Mouse (Mus musculus): Measurements from ENCODE around the gene 2210017I01Rik.

2210017I01Rik gene

DNA sequence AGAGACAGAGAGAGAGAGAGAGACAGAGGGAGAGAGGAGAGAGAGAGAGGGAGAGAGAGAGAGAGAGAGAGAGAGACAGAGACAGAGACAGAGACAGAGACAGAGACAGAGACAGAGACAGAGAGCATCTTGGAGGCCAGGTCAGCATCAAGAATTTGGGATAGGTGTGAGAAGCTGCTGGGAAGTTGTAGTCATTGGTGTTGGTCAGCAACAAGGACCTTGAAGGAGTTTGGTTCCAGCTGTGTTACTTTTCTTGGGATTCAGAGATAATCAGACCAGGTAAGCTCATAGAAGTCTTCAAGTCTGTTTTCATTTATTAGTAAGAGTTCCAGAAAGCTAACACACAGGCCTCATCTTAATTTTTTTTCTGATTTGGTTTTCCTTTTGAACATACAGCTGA, at the start of gene 2210017I01Rik:
Gene 2210017I01Rik, minus strand, starts transcription at position 101 of the 400 bp plus-strand sequence.
- DNase-seq (ENCODE audit: low spot score), result no peak

DNA sequence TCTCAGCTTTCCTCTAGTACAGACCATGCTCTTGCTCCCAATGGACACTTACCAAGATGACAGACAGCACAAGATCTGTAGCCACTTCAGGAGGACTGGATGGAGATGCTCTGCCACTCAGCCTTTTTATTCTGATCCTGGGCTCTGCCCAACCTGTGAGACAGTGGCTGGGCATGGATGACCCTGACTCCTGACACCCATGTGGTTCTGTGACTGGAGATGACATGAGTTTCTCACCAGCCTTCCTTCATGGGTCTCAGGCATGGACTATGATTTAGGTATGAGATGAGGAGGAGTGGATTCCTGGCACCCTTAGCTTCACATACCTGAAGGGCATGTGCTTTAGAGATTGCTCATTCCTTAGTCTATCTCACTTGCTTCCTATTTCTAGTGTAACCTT, 49.5 kb upstream of the 2210017I01Rik start, which contains the start of gene Lce1b:
Gene Lce1b, minus strand, starts transcription at position 101 of the 400 bp plus-strand sequence.
- no peak for DNase-seq (ENCODE audit: low spot score)

DNA sequence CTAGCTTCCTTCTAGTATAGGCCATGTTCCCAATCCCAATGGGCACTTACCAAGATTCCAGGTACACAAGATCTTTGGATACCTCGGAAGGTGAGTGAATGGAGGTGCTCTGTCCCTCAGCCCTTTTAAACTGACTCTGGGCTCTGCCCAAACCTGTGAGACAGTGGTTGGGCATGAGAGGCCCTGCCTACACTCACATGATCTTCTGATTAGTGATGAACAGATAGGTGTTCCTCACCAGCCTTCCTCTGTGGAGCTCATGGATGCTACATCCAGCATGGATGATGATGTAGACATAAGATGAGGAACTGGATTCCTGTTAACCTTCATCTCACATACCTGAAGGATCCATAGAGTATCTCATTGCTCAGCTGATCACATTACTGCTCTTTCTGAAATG, 40.9 kb upstream of the 2210017I01Rik start, which contains the start of gene Lce1a1:
Gene Lce1a1, minus strand, starts transcription at position 101 of the 400 bp plus-strand sequence.
- DNase-seq (ENCODE audit: low spot score), result no peak

DNA sequence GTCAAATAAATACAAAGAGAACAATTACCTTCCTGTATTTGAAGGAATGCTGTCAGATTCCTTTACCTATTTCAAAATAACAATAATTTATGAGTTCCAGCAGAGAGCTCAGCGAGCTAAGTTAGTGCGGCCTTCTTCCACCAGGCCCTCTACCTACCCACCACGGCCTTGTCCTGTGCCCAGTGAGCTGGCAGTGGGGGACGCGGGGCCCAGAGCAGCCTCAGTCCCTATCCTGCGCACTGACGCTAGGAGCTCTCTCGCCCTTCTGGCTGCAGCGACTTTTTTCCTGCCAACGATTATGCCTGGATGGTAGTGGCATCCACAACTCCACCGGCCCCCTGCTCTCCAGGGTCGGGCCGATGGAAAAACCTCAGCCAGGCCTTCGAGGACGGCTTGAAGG, 32.6 kb upstream of the 2210017I01Rik start:
- DNase-seq (ENCODE audit: low spot score), result no peak

DNA sequence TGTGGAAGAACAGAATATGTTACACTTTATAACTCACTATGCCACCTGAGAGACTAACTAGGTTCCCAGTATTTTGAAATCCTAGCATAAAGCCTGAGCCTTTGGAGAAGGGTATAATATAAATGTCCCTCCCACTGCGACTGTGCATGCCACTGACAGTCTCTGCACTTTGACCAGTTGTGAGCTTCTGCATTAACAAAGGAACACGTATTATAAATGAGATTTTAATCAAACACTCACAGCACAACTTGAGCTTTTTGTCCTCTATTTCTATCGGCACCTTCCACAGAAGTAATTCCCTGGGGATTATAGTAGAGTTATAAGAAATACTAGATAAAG, 31.3 kb upstream of the 2210017I01Rik start:
- no peak for DNase-seq (ENCODE audit: low spot score)

DNA sequence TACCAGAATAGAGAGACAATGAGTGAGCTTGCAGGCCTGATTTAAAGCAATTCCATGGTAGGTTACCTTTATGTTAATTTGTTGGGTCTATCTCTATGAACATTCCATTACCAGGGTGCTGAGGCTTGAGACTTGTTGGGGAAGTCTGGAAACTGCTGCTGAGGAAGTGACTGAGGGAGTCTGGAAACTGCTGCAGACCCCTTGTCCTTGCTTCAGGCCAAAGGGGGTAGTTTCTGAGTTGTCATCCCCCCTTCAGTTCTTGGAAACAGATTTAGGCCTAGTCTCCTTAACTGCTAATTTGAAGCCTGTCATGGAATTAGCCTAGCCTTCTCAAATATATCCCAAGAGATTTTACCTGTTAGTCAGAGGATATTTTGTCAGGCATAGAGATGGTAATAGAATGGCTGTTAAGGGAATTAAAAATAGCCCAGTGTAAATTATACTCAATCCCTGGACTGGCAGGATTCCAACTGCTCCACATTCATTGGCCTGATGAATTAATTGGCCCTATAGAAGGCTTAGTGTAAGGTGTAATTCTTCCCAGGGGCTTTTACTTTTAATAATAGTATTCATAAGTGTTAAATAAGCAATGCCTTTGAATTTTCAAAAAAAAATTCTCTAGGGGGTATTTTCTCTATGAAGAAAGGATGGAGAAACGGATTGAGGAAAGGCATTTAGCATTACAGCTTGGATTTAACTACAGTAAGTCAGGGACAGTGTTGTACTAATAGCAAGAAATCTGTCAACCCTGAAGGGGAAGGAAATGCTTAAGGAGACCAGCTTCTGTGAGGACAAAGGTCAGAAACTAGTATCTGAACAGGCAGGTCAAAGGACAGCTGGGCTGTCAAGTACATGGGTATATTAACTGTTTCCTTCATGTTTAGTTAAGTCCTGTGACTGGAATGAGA, 30.7 kb upstream of the 2210017I01Rik start:
- DNase-seq (ENCODE audit: low spot score), result no peak

DNA sequence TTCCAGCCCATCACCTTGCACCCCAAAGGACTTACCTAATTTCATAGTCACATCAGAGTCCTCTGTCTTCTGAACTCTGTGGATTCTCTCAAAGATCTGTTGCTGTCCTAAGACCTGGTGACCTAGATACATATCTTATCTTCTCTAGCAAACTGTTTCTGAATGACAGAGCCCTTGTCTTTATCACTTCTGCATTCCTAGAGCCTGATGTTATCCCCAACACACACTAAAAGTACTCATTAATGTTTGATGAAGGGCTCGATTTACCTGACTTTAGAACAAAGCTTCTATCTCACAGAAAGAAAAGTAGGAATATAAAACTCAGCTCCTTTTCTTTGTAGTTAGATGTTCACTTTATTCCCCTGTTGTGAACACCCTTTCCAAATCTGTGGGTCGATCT, 14.3 kb upstream of the 2210017I01Rik start, which contains the start of gene Lce6a:
Gene Lce6a, minus strand, starts transcription at position 101 of the 400 bp plus-strand sequence.
- DNase-seq (ENCODE audit: low spot score), result no peak

DNA sequence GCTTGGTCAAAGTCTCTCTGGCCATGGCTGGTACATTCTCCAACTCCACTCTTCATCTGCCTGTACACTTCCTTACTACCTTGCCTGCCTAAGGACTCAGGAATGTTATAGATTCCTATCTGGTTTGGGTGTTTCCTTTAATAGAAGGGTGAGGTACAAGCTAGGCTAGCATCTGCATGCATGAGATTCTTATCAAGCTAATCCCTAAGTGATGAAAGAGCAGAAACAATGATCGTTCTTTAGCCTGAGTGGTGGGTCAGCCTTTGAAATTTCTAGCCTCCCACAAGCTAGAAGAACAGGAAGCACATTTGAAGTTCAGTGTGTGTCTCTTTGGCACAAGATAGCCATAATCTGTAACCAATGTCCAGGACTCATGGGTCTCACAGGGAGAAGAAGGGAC, 2.5 kb upstream of the 2210017I01Rik start:
- no peak for DNase-seq (ENCODE audit: low spot score)

DNA sequence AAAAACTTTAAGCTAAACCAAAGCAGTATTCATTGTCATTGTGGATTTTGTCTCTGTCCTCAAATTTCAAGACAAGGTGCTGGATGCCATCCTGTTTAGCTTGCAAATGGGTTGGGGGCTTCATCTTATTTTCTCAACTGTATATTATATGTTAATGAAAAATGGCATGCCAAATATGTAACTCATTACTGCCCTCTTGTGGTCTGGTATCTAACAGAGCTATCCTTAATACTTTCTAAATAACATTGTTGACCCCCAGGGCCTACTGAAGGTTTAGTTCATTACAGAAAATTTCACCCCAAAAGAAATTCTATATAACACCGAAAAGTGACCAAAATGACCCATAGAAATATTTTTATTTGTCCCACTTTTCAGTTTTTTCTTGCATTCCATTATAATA, 5.1 kb downstream of the 2210017I01Rik start:
- no peak for DNase-seq (ENCODE audit: low spot score)

DNA sequence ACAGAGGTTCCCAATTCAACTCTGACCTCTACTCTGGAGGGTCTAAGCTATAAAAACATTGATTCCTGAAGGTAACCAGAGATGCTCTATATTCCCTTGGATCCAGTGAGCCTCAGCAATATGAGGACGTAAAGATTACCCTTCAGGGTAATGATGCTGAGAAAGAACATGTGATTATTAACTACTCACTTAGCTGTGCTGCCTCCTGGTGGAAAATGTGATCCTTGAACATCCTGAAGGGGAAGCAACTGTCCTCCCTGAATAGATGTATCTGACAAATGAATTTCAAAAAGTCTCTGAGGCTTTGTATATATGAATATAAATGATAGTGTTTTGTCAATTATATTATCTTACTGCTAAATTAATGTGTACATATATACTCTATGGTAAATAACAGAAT, 6.8 kb downstream of the 2210017I01Rik start:
- DNase-seq (ENCODE audit: low spot score), result no peak

DNA sequence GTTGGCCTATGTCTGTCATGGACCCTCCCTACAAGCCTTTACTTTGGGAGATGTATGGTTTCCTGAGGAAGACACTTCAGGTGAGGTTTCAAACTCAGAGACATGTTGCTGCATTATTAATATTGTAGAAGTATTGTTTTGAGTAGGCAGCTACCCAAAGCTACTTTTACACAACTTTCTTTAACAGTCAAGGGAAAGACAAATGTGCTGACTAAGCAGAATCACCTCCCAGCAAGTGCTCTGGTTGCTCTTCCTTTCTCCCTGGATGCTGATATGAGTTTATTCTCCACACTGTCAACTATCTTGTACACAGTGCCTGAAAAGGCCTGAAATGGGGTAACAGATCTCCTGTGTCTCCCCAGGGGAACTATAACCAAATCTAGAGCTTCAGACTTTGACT, 7.3 kb downstream of the 2210017I01Rik start:
- no peak for DNase-seq (ENCODE audit: low spot score)

DNA sequence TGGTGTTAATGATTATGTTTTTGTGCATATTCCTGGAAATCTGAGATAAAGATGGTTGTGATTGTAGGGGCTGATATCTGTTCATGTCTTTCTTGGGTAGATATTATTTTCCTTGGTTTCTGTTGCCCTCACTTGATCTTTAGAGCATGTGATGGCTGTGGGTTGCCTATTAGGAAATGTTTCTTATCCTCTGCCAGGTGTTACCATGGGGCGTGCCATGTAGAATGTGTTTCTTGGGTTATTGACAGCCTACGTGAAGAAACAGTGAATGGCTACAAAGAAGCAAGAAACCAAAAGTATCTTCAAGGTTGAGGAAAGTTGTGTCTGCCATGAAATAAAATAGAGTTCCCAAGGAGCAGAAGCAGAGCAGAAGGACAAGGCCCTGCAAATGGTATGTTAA, 8.9 kb downstream of the 2210017I01Rik start:
- DNase-seq (ENCODE audit: low spot score), result no peak

DNA sequence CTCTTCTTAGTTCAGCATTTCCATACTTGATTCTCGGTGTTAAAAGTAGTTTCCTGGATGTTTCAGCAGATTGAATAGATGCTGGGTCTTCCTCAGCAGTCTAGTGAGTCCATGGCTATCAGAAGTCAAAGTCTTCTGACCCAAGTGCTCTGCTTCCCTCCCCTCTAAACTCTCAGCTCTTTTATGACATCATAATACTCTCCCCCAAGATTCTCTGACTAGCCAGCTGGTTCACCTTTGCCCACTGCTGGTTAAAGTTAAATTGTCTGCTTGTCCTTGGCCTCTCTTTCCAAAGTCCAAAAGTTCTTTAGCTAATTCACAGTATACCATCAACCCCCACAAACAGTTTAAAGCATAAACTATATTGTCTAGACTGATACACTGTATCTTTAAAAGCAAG, 18.4 kb downstream of the 2210017I01Rik start, which contains the start of gene Smcp:
Gene Smcp, minus strand, starts transcription at position 140 of the 400 bp plus-strand sequence.
- no peak for DNase-seq (ENCODE audit: low spot score)

DNA sequence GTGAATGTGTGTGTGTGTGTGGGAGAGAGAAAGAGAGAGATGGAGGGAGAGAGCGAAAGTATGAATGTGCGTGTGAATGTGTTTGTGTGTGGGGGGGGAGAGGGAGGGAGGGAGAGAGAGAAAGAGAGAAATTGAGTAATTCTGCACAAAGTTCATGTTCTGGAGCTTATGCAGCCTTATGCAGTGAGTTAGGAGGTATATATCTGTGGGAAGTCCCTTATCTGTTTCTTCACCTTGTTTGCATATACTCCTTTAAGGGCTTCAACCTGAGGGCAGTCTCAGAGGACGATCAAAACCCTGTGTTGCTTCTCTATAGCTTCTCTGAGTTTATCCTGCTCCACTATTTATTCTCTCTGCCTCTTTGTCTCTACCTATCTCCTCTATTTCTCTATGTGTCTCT, 20.1 kb downstream of the 2210017I01Rik start:
- no peak for DNase-seq (ENCODE audit: low spot score)

DNA sequence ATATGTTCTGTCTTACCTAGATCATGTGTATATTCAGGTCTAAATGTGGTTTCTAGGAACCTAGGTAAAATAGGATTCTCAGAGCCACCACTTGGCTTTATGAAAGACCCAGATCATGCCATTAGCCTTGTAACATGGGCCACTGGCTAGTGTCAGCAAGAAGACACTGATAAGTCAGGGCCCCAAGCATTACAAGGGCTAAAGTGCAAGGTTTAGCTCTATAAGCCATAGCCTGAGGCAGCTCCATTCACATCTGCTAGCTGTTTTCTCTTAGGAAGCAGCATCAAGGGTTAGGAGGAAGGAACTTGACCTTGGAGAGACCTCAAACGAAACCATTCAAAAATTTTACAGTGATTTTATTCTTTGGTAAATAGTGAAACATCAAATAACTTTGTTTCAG, 22.2 kb downstream of the 2210017I01Rik start:
- DNase-seq (ENCODE audit: low spot score), result no peak

DNA sequence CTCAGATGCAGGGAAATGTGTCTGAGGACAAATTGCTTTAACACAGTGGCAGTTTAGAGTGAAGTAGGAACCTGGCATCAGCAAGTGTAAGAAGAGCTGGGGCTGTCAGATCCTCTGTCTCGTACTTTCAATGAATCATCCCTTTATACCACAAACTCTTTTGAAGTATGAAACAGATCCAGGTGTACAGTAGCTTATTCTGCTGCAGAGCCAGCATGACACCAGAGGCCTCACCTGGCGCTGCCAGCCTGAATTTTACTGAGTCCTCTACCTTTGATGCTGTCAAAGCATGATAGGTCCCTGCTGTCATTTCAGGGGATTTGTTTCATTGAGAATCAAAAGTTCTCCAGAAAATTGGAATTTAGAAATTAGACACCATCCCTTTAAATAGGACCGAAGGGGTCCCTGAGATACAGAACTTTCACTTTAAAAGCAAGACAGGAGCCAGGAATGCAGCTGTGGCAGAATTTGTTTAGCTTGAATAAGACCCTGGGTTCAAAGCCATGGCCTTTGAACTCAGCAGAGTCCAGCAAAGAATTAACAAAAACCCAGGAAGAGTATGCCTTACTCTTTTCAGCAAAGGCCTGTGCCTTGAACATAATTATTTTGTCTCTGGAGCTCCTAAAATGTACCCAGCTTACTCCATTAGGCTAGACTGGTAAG, 24.0 kb downstream of the 2210017I01Rik start:
- no peak for DNase-seq (ENCODE audit: low spot score)

DNA sequence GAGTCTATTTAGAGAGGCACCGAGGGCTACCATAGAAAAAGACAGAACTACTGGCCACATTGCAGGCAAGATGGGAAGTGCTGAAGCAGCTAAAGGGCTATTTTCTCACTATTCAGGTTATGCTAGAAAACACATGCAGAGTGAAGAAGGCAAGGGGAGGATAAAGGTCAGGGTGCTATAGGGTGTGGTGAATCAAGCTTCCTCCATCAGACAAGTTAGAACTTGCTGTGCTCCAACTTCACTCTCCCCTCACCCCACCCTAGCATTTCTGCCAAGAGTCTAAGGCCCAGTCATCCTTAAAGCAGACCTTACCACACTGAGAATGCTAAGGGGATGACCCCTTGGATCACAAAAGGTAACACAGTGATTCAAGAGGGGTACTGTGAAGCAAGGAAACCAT, 27.8 kb downstream of the 2210017I01Rik start:
- no peak for DNase-seq (ENCODE audit: low spot score)

DNA sequence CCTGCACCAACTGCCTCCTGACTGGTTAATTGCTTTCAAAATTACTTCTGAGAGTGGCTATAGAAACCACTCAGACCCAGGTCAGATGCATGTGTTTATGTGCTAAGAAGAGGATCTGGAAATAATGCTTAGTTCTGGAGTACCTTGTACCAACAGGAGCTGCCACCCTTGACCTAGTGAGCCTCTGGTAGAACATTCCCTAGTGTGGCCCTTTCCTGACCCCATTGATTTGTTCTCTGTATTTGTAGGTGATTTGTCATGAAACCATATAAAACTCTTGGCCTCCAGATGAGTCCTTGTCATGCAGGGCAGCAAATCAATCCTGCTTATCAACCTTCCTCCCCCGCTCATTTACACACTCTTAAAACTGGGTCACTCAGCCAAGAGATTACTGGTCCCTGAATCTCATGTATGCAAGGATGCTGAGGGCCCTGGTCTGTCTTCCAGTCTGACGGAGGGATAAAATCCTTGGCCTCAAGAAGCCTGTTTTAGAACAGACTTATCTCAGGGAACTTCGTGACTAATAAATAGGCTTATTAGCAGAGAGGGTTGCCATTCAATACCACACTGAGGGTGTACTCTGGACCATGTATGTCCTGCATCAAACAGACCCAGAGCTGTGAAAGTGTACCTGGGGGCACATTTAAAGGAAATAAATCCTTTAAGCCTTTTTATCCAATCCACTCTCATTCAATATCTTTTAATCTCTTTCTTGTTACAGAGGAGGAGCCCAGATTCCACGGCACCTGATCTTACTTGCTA, 28.5 kb downstream of the 2210017I01Rik start:
- DNase-seq (ENCODE audit: low spot score), result no peak

DNA sequence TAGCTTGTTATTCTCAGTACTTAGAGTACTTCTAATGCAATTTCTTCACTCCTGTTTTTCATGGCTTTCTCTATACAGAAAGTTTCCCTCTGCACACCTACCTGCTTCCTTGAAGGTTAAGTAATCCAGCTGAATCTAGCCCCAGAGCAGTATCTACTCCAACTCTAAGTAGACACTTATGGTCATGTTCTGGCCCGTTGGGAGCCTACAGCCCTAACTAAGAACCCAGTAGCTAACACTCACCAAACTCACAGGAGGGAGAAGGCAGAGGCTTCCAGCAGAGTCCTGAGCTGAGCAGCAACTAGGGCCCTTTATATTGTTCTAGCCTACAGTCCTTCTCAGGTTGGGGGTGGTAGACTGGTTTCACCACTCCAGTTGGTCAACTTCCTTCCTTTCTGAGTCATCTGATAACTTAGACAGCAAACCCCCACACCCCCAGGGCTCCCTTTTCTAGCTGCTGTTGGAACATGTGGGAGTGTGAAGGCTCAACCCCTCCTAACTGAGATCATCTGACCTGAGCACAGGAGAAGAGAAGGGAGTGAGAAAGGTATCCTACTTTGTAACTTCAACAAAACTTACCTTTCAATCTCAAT, 33.7 kb downstream of the 2210017I01Rik start, which contains the start of gene Ivl:
Gene Ivl, minus strand, starts transcription at position 287 of the 593 bp plus-strand sequence.
- DNase-seq (ENCODE audit: low spot score), result no peak

DNA sequence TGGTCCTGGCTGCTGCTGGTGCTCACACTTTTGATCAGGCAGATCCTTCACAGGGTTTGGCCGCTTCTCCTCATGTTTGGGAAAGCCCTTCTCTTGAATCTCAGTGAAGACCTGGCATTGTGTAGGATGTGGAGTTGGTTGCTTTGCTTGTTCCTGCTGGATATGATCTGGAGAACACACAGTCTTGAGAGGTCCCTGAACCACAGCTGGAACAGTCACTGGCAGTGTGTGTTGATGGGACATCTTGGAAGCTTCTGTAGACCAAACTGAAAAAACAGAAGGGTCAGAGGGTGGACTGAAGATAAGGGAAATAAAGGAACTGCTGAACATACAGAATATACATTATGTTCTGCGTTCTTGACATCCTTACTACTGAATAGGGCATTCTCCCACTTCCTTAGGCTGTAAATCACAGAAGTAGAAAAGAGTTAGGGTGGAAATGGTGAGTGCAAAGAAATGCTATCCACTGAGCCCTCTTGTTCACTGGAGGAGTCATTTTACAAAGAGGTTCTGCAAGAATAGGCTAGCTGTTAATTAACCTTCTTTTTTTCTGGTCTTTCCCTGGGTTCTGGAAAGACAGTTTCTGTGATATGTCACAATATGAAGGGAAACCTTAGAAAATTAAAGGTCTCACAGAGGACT, 34.7 kb downstream of the 2210017I01Rik start:
- DNase-seq (ENCODE audit: low spot score), result no peak

DNA sequence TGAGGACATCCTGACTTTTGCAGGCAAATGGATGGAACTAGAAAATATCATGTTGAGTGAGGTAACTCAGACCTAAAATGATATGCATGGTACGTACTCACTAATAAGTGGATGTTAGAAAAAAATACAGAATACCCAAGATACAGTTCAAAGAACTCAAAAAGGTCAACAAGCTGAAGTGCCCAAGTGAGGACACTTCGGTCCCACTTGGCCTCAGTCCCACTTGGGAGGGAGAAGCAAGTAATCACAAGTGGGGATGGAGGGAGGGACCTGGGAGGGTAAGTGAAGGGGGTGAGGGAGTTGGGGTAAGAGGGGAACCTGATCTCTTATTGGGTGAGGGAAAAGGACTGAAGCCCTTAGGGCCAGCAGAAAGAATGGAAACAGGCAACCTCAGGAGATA, 38.5 kb downstream of the 2210017I01Rik start:
- DNase-seq (ENCODE audit: low spot score), result no peak
